Mouse (Mus musculus) spleen, adult 12 weeks (tissue): ENCODE results near the gene Ugt2b37.
"Not testable (repeated sequence)": the region's sequence is repeated elsewhere in the genome, so short reads cannot be mapped to it uniquely, and the experiment has no call there.

ENCODE experiments used
- DNase-seq: peaks from one replicate; pipeline ENCODE4 v3.0.0; 2022; ENCODE audit warnings: low spot score

The Ugt2b37 gene

DNA sequence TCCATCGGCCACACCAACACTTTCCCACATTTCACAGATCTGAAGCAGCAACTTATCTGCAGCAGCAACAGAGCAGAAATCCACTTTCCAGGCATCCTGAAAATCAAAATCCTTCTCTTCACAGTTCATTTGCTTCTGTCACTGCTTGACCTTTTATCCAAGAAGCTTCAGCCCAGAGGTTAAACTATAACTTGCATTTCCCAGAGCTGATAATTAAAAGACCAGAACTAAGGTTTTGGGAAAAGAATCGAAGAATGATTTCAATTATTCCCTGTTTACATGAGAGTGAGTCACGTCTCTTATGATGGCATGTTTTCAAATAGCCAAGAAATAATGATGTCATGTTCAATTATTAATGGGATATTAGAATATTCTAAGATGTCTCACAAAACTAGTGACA, at the start of gene Ugt2b37:
Ugt2b37 (minus strand) TSS at position 129 of the 400 bp plus-strand sequence.
- DNase-seq = not testable (repeated sequence)

DNA sequence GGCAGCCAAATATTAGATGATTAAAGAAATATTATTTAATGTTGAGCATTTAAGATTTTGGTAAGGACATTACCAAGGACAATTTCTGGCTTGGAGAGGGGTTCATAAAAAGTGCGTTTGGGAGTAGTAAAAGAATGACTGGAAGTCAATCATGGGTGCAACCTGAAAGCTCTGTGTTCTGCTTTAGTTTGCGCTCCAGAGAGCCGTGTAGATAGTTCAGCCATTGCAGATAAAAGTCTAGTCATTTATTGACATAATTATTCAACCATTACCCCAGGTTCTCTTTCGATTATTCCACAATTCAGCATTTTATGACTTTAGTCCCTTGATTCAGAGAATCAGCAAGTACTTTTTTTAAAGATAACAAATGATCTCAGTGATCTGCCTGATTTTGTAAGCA, 31.6 kb upstream of the Ugt2b37 start:
- DNase-seq = not testable (repeated sequence)

DNA sequence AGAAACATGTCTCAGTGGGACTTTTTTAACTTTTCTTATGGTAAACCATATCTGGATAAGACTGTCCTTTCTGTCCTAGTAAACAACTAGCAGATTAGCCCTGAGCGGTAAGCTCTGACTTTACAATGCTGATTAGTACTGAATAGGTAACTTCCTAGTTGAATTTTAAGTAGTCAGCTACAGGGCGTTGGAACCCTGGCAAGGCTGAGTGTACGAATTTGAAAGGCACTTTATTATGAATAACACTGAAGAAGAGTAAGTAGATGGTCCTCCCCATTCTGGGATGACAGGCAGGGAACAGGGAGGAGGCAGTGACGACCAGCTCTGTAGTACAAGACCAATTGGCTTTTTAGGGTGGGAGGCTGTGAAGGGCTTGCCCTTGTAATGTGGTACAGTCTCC, 21.4 kb upstream of the Ugt2b37 start:
- DNase-seq = not testable (repeated sequence)

DNA sequence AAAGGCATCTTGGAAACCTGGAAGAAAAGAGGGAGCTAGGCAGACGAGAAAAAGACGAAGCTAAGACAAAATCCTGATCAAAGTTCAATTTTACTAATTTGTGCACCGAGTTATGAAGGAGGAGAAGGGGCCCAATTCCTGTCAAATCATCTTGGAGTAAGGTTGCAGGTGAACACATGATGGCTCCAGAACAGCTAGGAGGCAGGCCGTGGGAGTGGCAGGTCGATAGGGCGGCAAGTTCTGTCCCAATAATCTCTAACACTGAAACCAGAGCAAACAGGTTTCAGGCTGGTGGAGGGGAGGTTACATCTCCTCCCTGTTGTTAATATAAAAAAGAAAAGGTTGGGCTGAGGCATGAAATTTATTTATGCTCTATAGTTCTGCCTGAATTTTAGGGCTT, 21.0 kb upstream of the Ugt2b37 start:
- no peak for DNase-seq

DNA sequence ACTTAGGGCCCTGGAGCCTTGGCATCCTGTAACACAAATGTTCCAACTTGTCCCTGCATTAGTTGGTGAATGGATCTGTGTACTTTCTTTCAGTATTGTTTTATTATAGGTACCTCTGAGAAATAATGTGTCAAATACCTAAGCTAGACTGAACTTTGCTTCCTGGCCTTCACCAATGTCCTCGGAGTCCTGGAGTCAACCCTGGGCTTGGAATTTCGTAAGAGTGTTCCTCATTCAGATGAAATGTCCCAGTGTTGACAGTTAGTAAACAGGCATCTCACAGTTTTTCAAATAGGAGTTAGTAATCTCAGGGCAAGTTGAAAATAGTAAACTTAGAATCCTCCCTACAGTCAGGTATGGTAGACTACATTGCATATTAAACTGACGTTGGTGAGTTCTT, 1.2 kb upstream of the Ugt2b37 start:
- DNase-seq = no peak

DNA sequence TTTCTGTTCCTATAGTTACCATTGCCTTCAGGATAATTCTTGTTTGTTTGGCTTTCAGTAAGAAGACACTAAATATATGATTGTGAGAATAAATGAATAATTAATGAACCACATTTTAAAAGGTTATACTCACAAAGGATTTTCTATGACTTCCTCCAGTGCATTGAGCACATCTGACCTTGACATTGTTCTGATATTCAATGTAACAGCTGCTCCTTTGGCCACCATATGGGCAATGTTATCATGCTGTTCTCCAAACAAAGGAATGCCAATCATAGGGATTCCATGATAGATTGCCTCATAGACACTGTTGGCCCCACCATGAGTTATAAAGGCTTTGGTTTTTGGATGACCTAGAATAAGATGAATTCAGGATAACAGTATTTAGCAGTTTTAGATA, 12.5 kb downstream of the Ugt2b37 start:
- DNase-seq = not testable (repeated sequence)

DNA sequence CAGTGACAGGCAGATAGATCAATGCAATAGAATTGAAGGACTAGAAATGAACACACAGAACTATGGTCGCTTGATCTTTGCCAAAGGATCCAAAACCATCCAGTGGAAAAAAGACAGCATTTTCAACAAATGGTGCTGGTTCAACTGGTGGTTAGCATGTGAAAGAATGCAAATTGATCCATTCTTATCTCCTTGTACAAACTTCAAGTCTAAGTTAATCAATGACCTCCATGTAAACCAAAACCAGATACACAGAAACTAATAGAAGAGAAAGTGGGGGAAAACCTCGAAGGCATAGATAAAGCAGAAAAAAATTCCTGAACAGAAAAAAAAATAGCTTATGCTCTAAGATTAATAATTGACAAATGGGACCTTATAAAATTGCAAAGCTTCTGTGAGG, 58.2 kb downstream of the Ugt2b37 start:
- not testable (repeated sequence) for DNase-seq
